In genomic region chr4:115709792-115710418, GRCm38 (mm10) we compare ENCODE assay signal across 1 mouse cellular context.
TF ChIP-seq lines count a peak whose summit lies in the region.

No protein-coding gene starts in this region.

TF ChIP-seq in CH12.LX, 34 proteins besides CTCF, POLR2A, EP300 and RAD21 (continued from another document):
- no peak for TF ChIP-seq KAT2A (IDR thresholded peaks at IDR 0.05; ENCODE audit: insufficient replicate concordance, low read length)
- TF ChIP-seq MAZ (IDR thresholded peaks at IDR 0.05; ENCODE audit: low read depth, low read length): peak; percentile 77; the same call in 1 of the 2 replicates
- TF ChIP-seq USF2 (conservative IDR thresholded peaks at IDR 0.05; ENCODE audit: low read depth, low read length): no peak
- TF ChIP-seq MXI1 (IDR thresholded peaks at IDR 0.05; ENCODE audit: low read depth, low read length): no peak
- no peak for TF ChIP-seq ETS1 (conservative IDR thresholded peaks at IDR 0.05; ENCODE audit: low read depth, low read length)
- TF ChIP-seq MYC (IDR thresholded peaks at IDR 0.05; ENCODE audit: low read depth, low read length): no peak
- TF ChIP-seq JUND (conservative IDR thresholded peaks at IDR 0.05; ENCODE audit: low read depth, low read length): no peak
